Mouse (Mus musculus): ENCODE data around the gene Nr1h4. TPM values are rescaled to one million over a fixed set of nuclear protein-coding genes. Genes with fewer than 3 reads are reported as not detected.

The Nr1h4 gene
- polyA plus RNA-seq, 1 experiment from 2014 or later = 3.9 TPM

GRCm38 (mm10) chr10:89424800-89425393 lies 108.5 kb downstream of the Nr1h4 start:
- H3K4me2 ChIP-seq (replicated peaks; ENCODE audit: low read depth, low read length) = no peak overlapping the region
- H3K36me3 ChIP-seq (ENCODE audit: insufficient read depth, low read length) = peaks cover 47% of the 10 kb centered on the region
- no peak for ATAC-seq (ENCODE audit: low FRiP score, low TSS enrichment)
- H3K27ac ChIP-seq (ENCODE audit: low read length) = no peak overlapping the region
- H3K4me3 ChIP-seq (ENCODE audit: low read length) = no peak overlapping the region
- H3K9ac ChIP-seq (replicated peaks; ENCODE audit: low read length) = no peak overlapping the region
- H3K4me1 ChIP-seq (ENCODE audit: insufficient read depth, low read length) = no peaks in the 10 kb centered on the region
- WGBS = 77% methylated on average over 11 of the region's 11 CpGs
- H3K27me3 ChIP-seq (ENCODE audit: insufficient read depth, low read length) = no peaks in the 10 kb centered on the region
- H3K9me3 ChIP-seq (ENCODE audit: low read length) = no peaks in the 10 kb centered on the region

- Histone ChIP-seq H3K4me2 (replicated peaks; ENCODE audit: low read depth, low read length) (no peak overlapping the region), H3K27me3 (ENCODE audit: insufficient read depth, low read length) (no peaks in the 10 kb centered on the region), H3K4me3 (ENCODE audit: low read length) (no peak overlapping the region), H3K9ac (replicated peaks; ENCODE audit: low read length) (no peak overlapping the region), H3K4me1 (ENCODE audit: insufficient read depth, low read length) (no peaks in the 10 kb centered on the region), H3K27ac (ENCODE audit: low read length) (no peak overlapping the region), H3K9me3 (ENCODE audit: low read length) (no peaks in the 10 kb centered on the region), H3K36me3 (ENCODE audit: insufficient read depth, low read length) (peaks cover 43% of the 10 kb centered on the region)
- ATAC-seq (ENCODE audit: low FRiP score, low TSS enrichment) = no peak
- WGBS = 95% methylated on average over 9 of the region's 9 CpGs
Measured at GRCm38 (mm10) chr10:89424217-89424616, 109.2 kb downstream of the Nr1h4 start.

- Histone ChIP-seq H3K27me3 (ENCODE audit: insufficient read depth, low read length) (no peaks in the 10 kb centered on the region), H3K36me3 (ENCODE audit: insufficient read depth, low read length) (peaks cover 39% of the 10 kb centered on the region)
- ATAC-seq (ENCODE audit: low FRiP score, low TSS enrichment) = no peak
Measured at GRCm38 (mm10) chr10:89423164-89423778, 110.1 kb downstream of the Nr1h4 start.

GRCm38 (mm10) chr10:89422504-89423158 lies 110.8 kb downstream of the Nr1h4 start:
- no peak for ATAC-seq (ENCODE audit: low FRiP score, low TSS enrichment)
- H3K4me1 ChIP-seq (ENCODE audit: insufficient read depth, low read length) = no peaks in the 10 kb centered on the region
- no peak overlapping the region for H3K4me2 ChIP-seq (replicated peaks; ENCODE audit: low read depth, low read length)
- H3K27me3 ChIP-seq (ENCODE audit: insufficient read depth, low read length) = no peaks in the 10 kb centered on the region
- no peaks in the 10 kb centered on the region for H3K9me3 ChIP-seq (ENCODE audit: low read length)
- H3K36me3 ChIP-seq (ENCODE audit: insufficient read depth, low read length) = peaks cover 39% of the 10 kb centered on the region
- WGBS = 95% methylated on average over 8 of the region's 8 CpGs
- H3K9ac ChIP-seq (replicated peaks; ENCODE audit: low read length) = no peak overlapping the region
- no peak overlapping the region for H3K27ac ChIP-seq (ENCODE audit: low read length)
- H3K4me3 ChIP-seq (ENCODE audit: low read length) = no peak overlapping the region

More at GRCm38 (mm10) chr10:89423164-89423778, 110.1 kb downstream of the Nr1h4 start:
- H3K4me2 ChIP-seq (replicated peaks; ENCODE audit: low read depth, low read length) = no peak overlapping the region
- 93% methylated on average over 9 of the region's 9 CpGs for WGBS
- no peak overlapping the region for H3K27ac ChIP-seq (ENCODE audit: low read length)
- no peaks in the 10 kb centered on the region for H3K4me1 ChIP-seq (ENCODE audit: insufficient read depth, low read length)
- H3K9ac ChIP-seq (replicated peaks; ENCODE audit: low read length) = no peak overlapping the region
- no peak overlapping the region for H3K4me3 ChIP-seq (ENCODE audit: low read length)
- no peaks in the 10 kb centered on the region for H3K9me3 ChIP-seq (ENCODE audit: low read length)

- no peak overlapping the region for H3K4me3 ChIP-seq (ENCODE audit: low read length)
- no peak overlapping the region for H3K9ac ChIP-seq (replicated peaks; ENCODE audit: low read length)
- H3K27me3 ChIP-seq (ENCODE audit: insufficient read depth, low read length) = no peaks in the 10 kb centered on the region
- ATAC-seq (ENCODE audit: low FRiP score, low TSS enrichment) = no peak
- no peak overlapping the region for H3K4me2 ChIP-seq (replicated peaks; ENCODE audit: low read depth, low read length)
- no peak overlapping the region for H3K27ac ChIP-seq (ENCODE audit: low read length)
- H3K36me3 ChIP-seq (ENCODE audit: insufficient read depth, low read length) = peaks cover 48% of the 10 kb centered on the region
- WGBS = 89% methylated on average over 2 of the region's 2 CpGs
- no peaks in the 10 kb centered on the region for H3K9me3 ChIP-seq (ENCODE audit: low read length)
- no peaks in the 10 kb centered on the region for H3K4me1 ChIP-seq (ENCODE audit: insufficient read depth, low read length)
Measured at GRCm38 (mm10) chr10:89417966-89418365, 115.4 kb downstream of the Nr1h4 start.

DNA sequence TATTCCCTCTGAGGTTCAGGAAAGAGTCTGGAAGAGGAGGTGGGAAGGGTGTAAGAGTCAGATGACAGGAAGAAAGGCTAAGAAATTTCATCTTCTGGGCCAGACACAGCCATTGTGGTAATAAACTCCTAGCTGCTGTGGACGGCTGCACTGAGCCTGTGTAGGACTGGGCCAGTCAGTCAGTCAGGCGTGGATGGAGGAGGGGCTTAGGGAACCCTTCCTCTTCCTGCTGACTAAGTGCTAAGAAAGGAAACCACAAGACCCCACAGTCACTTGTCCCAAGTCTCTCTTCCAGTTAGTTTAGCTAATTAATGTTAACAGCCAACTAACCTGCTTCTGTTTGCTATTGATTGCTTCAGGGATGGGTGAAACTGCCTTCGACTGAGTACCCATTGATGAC lies 117.9 kb downstream of the Nr1h4 start:
- Histone ChIP-seq H3K27me3 (ENCODE audit: insufficient read depth, low read length) (no peaks in the 10 kb centered on the region), H3K36me3 (ENCODE audit: insufficient read depth, low read length) (peaks cover 48% of the 10 kb centered on the region), H3K4me1 (ENCODE audit: insufficient read depth, low read length) (no peaks in the 10 kb centered on the region), H3K27ac (ENCODE audit: low read length) (no peak overlapping the region), H3K4me3 (ENCODE audit: low read length) (no peak overlapping the region), H3K9me3 (ENCODE audit: low read length) (no peaks in the 10 kb centered on the region), H3K9ac (replicated peaks; ENCODE audit: low read length) (no peak overlapping the region), H3K4me2 (replicated peaks; ENCODE audit: low read depth, low read length) (no peak overlapping the region)
- ATAC-seq (ENCODE audit: low FRiP score, low TSS enrichment) = no peak
- WGBS = 52% methylated on average over 3 of the region's 3 CpGs

- Histone ChIP-seq H3K9me3 (ENCODE audit: low read length) (no peaks in the 10 kb centered on the region), H3K4me1 (ENCODE audit: insufficient read depth, low read length) (no peaks in the 10 kb centered on the region), H3K27me3 (ENCODE audit: insufficient read depth, low read length) (no peaks in the 10 kb centered on the region), H3K36me3 (ENCODE audit: insufficient read depth, low read length) (peaks cover 5% of the 10 kb centered on the region; the same call in 1 of the 2 replicates), H3K4me2 (replicated peaks; ENCODE audit: low read depth, low read length) (no peak overlapping the region), H3K9ac (replicated peaks; ENCODE audit: low read length) (no peak overlapping the region), H3K4me3 (ENCODE audit: low read length) (no peak overlapping the region), H3K27ac (ENCODE audit: low read length) (no peak overlapping the region)
- ATAC-seq (ENCODE audit: low FRiP score, low TSS enrichment) = no peak
- WGBS = 34% methylated on average over 1 of the region's 1 CpGs
Measured at GRCm38 (mm10) chr10:89407551-89407950, 125.8 kb downstream of the Nr1h4 start.

DNA sequence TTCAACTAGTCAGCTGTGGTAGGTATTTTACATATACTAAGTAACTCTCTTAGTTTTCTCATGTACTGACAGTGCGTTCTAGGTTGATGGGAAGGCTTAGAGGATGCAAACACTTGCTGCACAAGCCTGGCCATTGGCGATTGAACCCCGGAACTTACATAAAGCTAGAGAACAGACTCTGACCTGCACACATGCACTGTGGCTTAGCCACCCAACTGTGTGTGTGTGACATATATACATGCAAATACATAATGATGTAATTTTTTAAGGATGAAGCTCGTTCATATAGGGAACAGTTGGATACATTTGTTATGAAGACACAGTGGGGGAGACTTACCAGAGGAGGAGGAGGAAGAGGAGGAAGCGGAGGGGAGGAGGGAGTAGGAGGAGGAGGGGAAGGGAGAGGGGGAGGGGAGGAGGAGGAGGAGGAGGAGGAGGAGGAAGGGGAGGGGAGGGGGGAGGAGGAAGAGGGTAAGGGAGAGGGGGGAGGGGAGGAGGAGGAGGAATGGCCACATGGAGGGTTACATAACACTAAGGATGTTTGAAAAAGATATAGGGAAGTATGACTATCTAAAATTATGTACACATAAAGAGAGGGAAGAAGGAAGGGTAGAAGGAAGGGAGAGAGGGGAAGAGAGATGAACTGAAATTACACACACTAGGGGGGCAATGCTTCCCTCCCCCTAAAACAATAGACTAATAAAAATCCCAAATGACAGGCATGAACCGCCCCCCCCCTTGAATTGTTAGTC lies 126.5 kb downstream of the Nr1h4 start:
- no peaks in the 10 kb centered on the region for H3K4me1 ChIP-seq (ENCODE audit: insufficient read depth, low read length)
- no peak overlapping the region for H3K27ac ChIP-seq (ENCODE audit: low read length)
- ATAC-seq (ENCODE audit: low FRiP score, low TSS enrichment) = no peak
- H3K27me3 ChIP-seq (ENCODE audit: insufficient read depth, low read length) = no peaks in the 10 kb centered on the region
- no peak overlapping the region for H3K4me2 ChIP-seq (replicated peaks; ENCODE audit: low read depth, low read length)
- H3K9ac ChIP-seq (replicated peaks; ENCODE audit: low read length) = no peak overlapping the region
- H3K4me3 ChIP-seq (ENCODE audit: low read length) = no peak overlapping the region
- 75% methylated on average over 5 of the region's 6 CpGs for WGBS
- peaks cover 4% of the 10 kb centered on the region; the same call in 1 of the 2 replicates for H3K36me3 ChIP-seq (ENCODE audit: insufficient read depth, low read length)
- H3K9me3 ChIP-seq (ENCODE audit: low read length) = no peaks in the 10 kb centered on the region

GRCm38 (mm10) chr10:89404936-89405335 lies 128.4 kb downstream of the Nr1h4 start:
- H3K9me3 ChIP-seq (ENCODE audit: low read length) = peaks cover 10% of the 10 kb centered on the region; the same call in 1 of the 2 replicates
- H3K4me3 ChIP-seq (ENCODE audit: low read length) = no peak overlapping the region
- no peak for ATAC-seq (ENCODE audit: low FRiP score, low TSS enrichment)
- H3K27ac ChIP-seq (ENCODE audit: low read length) = no peak overlapping the region
- H3K4me2 ChIP-seq (replicated peaks; ENCODE audit: low read depth, low read length) = no peak overlapping the region
- WGBS = 74% methylated on average over 4 of the region's 4 CpGs
- H3K36me3 ChIP-seq (ENCODE audit: insufficient read depth, low read length) = no peaks in the 10 kb centered on the region
- no peaks in the 10 kb centered on the region for H3K4me1 ChIP-seq (ENCODE audit: insufficient read depth, low read length)
- no peak overlapping the region for H3K9ac ChIP-seq (replicated peaks; ENCODE audit: low read length)
- H3K27me3 ChIP-seq (ENCODE audit: insufficient read depth, low read length) = no peaks in the 10 kb centered on the region

All from kidney, embryonic 16.5 days (tissue).